Mouse (Mus musculus) heart, postnatal 0 days (tissue): ENCODE measurements around the gene Src. TPM values are rescaled to one million over a fixed set of nuclear protein-coding genes. Genes with fewer than 3 reads are reported as not detected.

Experiments
- ATAC-seq: fragments of 200-750 bp; cut with Nextera tagmentation; 2 replicates; pipeline ENCODE4 v1.8.0; 2017; ENCODE audit warnings: low read depth, moderate number of reproducible peaks, moderate library complexity; ENCODE audit not compliant: insufficient read depth
- DNase-seq: peaks from one replicate; pipeline ENCODE4 v3.0.0-alpha.2; 2016; ENCODE audit warnings: low spot score
- H3K27ac ChIP-seq: fragments of 300-500 bp; sonication (generic); 2 replicates; pipeline ENCODE4 v1.5.1; 2014; ENCODE audit warnings: low read depth, mild to moderate bottlenecking
- H3K27me3 ChIP-seq: fragments of 300-500 bp; sonication (generic); 2 replicates; pipeline ENCODE4 v1.6.1; 2014; ENCODE audit warnings: low read length, mixed read lengths; ENCODE audit not compliant: control insufficient read depth, insufficient read depth
- H3K36me3 ChIP-seq: fragments of 300-500 bp; sonication (generic); replicated peaks from 2 replicates; pipeline ENCODE4 v1.6.1; 2014; ENCODE audit warnings: low read length, mixed read lengths; ENCODE audit not compliant: control insufficient read depth, insufficient read depth
- H3K4me1 ChIP-seq: fragments of 300-500 bp; sonication (generic); 2 replicates; pipeline ENCODE4 v1.6.1; 2014; ENCODE audit warnings: antibody characterized with exemption; ENCODE audit not compliant: control insufficient read depth, insufficient read depth
- H3K4me2 ChIP-seq: fragments of 300-500 bp; sonication (generic); 2 replicates; pipeline ENCODE4 v1.6.1; 2014; ENCODE audit warnings: low read depth, mild to moderate bottlenecking, low read length, moderate library complexity
- H3K4me3 ChIP-seq: fragments of 300-500 bp; sonication (generic); 2 replicates; pipeline ENCODE4 v1.5.1; 2014; ENCODE audit warnings: low read depth, low read length
- H3K9ac ChIP-seq: fragments of 300-500 bp; sonication (generic); replicated peaks from 2 replicates; pipeline ENCODE4 v1.6.1; 2014; ENCODE audit warnings: low read depth, low read length, mixed read lengths
- H3K9me3 ChIP-seq: fragments of 300-500 bp; sonication (generic); replicated peaks from 2 replicates; pipeline ENCODE4 v1.6.1; 2016; ENCODE audit warnings: low read length; ENCODE audit not compliant: control insufficient read depth
- CTCF ChIP-seq: IDR thresholded peaks from 2 replicates; pipeline ENCODE4 v1.5.1; 2016; ENCODE audit warnings: antibody characterized with exemption, control low read depth, low read depth
- EP300 ChIP-seq: IDR thresholded peaks from 2 replicates; pipeline ENCODE4 v1.6.1; 2016; ENCODE audit warnings: antibody characterized with exemption, low read depth
- WGBS: fragments of 180-500 bp; shearing (Covaris S2); extraction: QIAGEN DNeasy Blood & Tissue Kit; methylation state at CpG from one replicate; pipeline ENCODE4 v1.1.7; 2014; 5-methylcytosine and 5-hydroxymethylcytosine counted together
- polyA plus RNA-seq: library from polyadenylated mRNA; unstranded; fragments of >200 nt; fragmentation: Nextera tagmentation; extraction: Ambion mirVana; gene quantifications from 2 replicates; pipeline ENCODE4 v1.2.1, GENCODE M21; 2015
- total RNA-seq: library from RNA; depleted of rRNA; stranded (reverse); fragments of >200 nt; gene quantifications from 2 replicates; pipeline ENCODE4 v1.2.3, GENCODE M21; 2014; ENCODE audit warnings: low replicate concordance

The Src gene
- total and polyA plus RNA-seq, 2 experiments from 2014 or later = 2.9 to 14.2 TPM

GRCm38 (mm10) chr2:157417229-157417628, 1.0 kb upstream of the Src start:
- Histone ChIP-seq H3K27ac (no peak overlapping the region), H3K27me3 (no peaks in the 10 kb centered on the region), H3K4me2 (no peak overlapping the region), H3K9me3 (no peaks in the 10 kb centered on the region), H3K4me1 (no peaks in the 10 kb centered on the region), H3K36me3 (no peaks in the 10 kb centered on the region), H3K9ac (no peak overlapping the region), H3K4me3 (no peak overlapping the region)
- WGBS = 57% methylated on average over 6 of the region's 6 CpGs
- ATAC-seq (no peak), DNase-seq (no peak)
- no peak for TF ChIP-seq EP300

GRCm38 (mm10) chr2:157418609-157419071, 396 bp downstream of the Src start:
- Histone ChIP-seq H3K4me2 (no peak overlapping the region), H3K4me1 (peaks cover 7% of the 10 kb centered on the region), H3K27ac (no peak overlapping the region), H3K9me3 (no peaks in the 10 kb centered on the region), H3K4me3 (no peak overlapping the region), H3K36me3 (no peaks in the 10 kb centered on the region), H3K27me3 (no peaks in the 10 kb centered on the region), H3K9ac (no peak overlapping the region)
- WGBS = 10% methylated on average over 7 of the region's 7 CpGs
- no peak for ATAC-seq
- TF ChIP-seq CTCF (no peak), EP300 (no peak)
- no peak for DNase-seq

GRCm38 (mm10) chr2:157419506-157419905, 1.3 kb downstream of the Src start:
- no peaks in the 10 kb centered on the region for H3K27me3 ChIP-seq
- DNase-seq (no peak), ATAC-seq (no peak)
- peaks cover 7% of the 10 kb centered on the region for H3K4me1 ChIP-seq
- H3K27ac ChIP-seq = no peak overlapping the region
- no peaks in the 10 kb centered on the region for H3K9me3 ChIP-seq
- H3K9ac ChIP-seq = no peak overlapping the region
- TF ChIP-seq EP300 (no peak), CTCF (no peak)
- no peak overlapping the region for H3K4me3 ChIP-seq
- H3K4me2 ChIP-seq = no peak overlapping the region
- no peaks in the 10 kb centered on the region for H3K36me3 ChIP-seq

GRCm38 (mm10) chr2:157420404-157420803, 2.2 kb downstream of the Src start:
- ATAC-seq (no peak), DNase-seq (no peak)
- H3K4me1 ChIP-seq = peaks cover 7% of the 10 kb centered on the region
- TF ChIP-seq EP300 = no peak
- TF ChIP-seq CTCF = no peak
- H3K27me3 ChIP-seq = no peaks in the 10 kb centered on the region
- H3K4me3 ChIP-seq = no peak overlapping the region
- H3K4me2 ChIP-seq = no peak overlapping the region
- H3K36me3 ChIP-seq = no peaks in the 10 kb centered on the region
- no peak overlapping the region for H3K27ac ChIP-seq
- no peak overlapping the region for H3K9ac ChIP-seq
- H3K9me3 ChIP-seq = no peaks in the 10 kb centered on the region
- 77% methylated on average over 4 of the region's 4 CpGs for WGBS

- Histone ChIP-seq H3K9ac (no peak overlapping the region), H3K4me2 (no peak overlapping the region), H3K36me3 (no peaks in the 10 kb centered on the region), H3K4me3 (no peak overlapping the region), H3K27me3 (no peaks in the 10 kb centered on the region), H3K4me1 (peaks cover 7% of the 10 kb centered on the region), H3K27ac (no peak overlapping the region), H3K9me3 (no peaks in the 10 kb centered on the region)
- ATAC-seq (no peak), DNase-seq (no peak)
- WGBS = 72% methylated on average over 11 of the region's 11 CpGs
- TF ChIP-seq EP300 = no peak
- no peak for TF ChIP-seq CTCF
Measured at GRCm38 (mm10) chr2:157422062-157422655, 3.9 kb downstream of the Src start.
